Mouse (Mus musculus) kidney, embryonic 16.5 days (tissue): ENCODE measurements around the gene Ift22. TPM values are rescaled to one million over a fixed set of nuclear protein-coding genes. Genes with fewer than 3 reads are reported as not detected.

ENCODE experiments used
- ATAC-seq: fragments of 200-750 bp; cut with Nextera tagmentation; 2 replicates; pipeline ENCODE4 v1.8.0; 2017; ENCODE audit warnings: moderate TSS enrichment; ENCODE audit not compliant: low FRiP score, low TSS enrichment
- H3K27ac ChIP-seq: fragments of 300-500 bp; sonication (generic); 2 replicates; pipeline ENCODE4 v1.5.1; 2014; ENCODE audit warnings: low read length
- H3K27me3 ChIP-seq: fragments of 300-500 bp; sonication (generic); 2 replicates; pipeline ENCODE4 v1.6.1; 2014; ENCODE audit warnings: low read length, control low read depth, mixed read lengths; ENCODE audit not compliant: insufficient read depth
- H3K36me3 ChIP-seq: fragments of 300-500 bp; sonication (generic); 2 replicates; pipeline ENCODE4 v1.6.1; 2014; ENCODE audit warnings: low read length, control low read depth, mixed read lengths; ENCODE audit not compliant: insufficient read depth
- H3K4me1 ChIP-seq: fragments of 300-500 bp; sonication (generic); 2 replicates; pipeline ENCODE4 v1.6.1; 2014; ENCODE audit warnings: low read length, control low read depth, mixed read lengths; ENCODE audit not compliant: insufficient read depth
- H3K4me2 ChIP-seq: fragments of 300-500 bp; sonication (generic); replicated peaks from 2 replicates; pipeline ENCODE4 v1.6.1; 2014; ENCODE audit warnings: low read depth, low read length
- H3K4me3 ChIP-seq: fragments of 300-500 bp; sonication (generic); 2 replicates; pipeline ENCODE4 v1.5.1; 2014; ENCODE audit warnings: mild to moderate bottlenecking, low read length
- H3K9ac ChIP-seq: fragments of 300-500 bp; sonication (generic); replicated peaks from 2 replicates; pipeline ENCODE4 v1.6.1; 2014; ENCODE audit warnings: low read length
- H3K9me3 ChIP-seq: fragments of 300-500 bp; sonication (generic); 2 replicates; pipeline ENCODE4 v1.6.1; 2016; ENCODE audit warnings: low read length, control low read depth
- WGBS: fragments of 180-500 bp; shearing (Covaris S2); extraction: QIAGEN DNeasy Blood & Tissue Kit; methylation state at CpG from one replicate; pipeline ENCODE4 v1.1.7; 2014; 5-methylcytosine and 5-hydroxymethylcytosine counted together
- polyA plus RNA-seq: library from polyadenylated mRNA; unstranded; fragments of >200 nt; fragmentation: Nextera tagmentation; extraction: Ambion mirVana; gene quantifications from 2 replicates; pipeline ENCODE4 v1.2.1, GENCODE M21; 2015

Gene Ift22
- 87.8 and 88.1 TPM in 2 replicates for polyA plus RNA-seq

GRCm38 (mm10) chr5:136907991-136908857, at the start of gene Ift22:
Gene Ift22 (plus strand): TSS chr5:136908150.
- Histone ChIP-seq H3K27ac (peak within 1 kb of the TSS; percentile 24; the same call in 1 of the 2 replicates), H3K9me3 (peaks cover 4% of the 10 kb centered on the region; the same call in 1 of the 2 replicates), H3K27me3 (no peaks in the 10 kb centered on the region), H3K36me3 (peaks cover 11% of the 10 kb centered on the region), H3K4me1 (peaks cover 13% of the 10 kb centered on the region), H3K4me3 (peak within 1 kb of the TSS; percentile 90), H3K9ac (peak within 1 kb of the TSS; percentile 77), H3K4me2 (peak within 1 kb of the TSS; percentile 73)
- WGBS = 9% methylated on average over 32 of the region's 32 CpGs
- ATAC-seq = peak; percentile 97

DNA sequence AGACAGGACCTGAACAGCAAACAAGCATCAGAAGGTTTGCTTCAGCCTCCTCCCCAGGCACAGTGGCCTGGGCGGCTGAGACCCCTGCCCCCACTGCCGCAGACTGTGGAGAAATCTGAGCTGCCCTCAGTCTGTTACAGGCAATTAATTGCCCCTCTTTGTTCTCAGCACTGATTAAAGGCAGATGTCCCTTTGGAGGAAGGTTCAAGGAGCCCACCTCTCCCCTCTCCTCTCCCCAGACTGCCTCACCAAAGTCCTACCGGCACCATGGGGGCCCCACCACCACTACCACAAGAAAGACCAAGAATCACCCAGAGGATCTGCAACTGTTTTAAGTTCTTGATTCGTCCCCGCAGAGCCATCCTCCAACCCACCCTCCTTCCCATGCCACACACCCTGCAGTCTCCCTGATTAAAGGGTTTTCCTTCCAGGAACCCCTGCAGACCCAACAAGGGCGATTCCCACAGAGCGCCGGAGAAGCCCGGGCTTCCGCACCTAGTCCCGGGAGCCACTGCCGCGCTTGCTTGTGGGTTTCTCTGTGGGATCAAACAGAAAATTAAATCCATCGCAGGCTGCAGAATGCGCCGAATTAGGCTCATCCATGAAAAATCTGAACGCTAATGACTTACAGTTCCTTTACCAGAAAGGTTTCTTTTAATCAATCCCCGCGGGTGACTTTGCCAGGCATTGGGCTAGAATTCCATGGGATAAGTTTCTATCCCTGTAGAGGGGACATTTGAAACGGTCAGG, 46.6 kb upstream of the Ift22 start:
- peak; percentile 76 for ATAC-seq
- no peaks in the 10 kb centered on the region for H3K9me3 ChIP-seq
- H3K36me3 ChIP-seq = no peaks in the 10 kb centered on the region
- H3K27me3 ChIP-seq = no peaks in the 10 kb centered on the region
- peak overlapping the region; percentile 83 for H3K27ac ChIP-seq
- H3K4me1 ChIP-seq = peaks cover 44% of the 10 kb centered on the region
- H3K4me2 ChIP-seq = peak overlapping the region; percentile 48
- 7% methylated on average over 20 of the region's 20 CpGs for WGBS
- H3K9ac ChIP-seq = peak overlapping the region; percentile 61
- H3K4me3 ChIP-seq = peak overlapping the region; percentile 29

DNA sequence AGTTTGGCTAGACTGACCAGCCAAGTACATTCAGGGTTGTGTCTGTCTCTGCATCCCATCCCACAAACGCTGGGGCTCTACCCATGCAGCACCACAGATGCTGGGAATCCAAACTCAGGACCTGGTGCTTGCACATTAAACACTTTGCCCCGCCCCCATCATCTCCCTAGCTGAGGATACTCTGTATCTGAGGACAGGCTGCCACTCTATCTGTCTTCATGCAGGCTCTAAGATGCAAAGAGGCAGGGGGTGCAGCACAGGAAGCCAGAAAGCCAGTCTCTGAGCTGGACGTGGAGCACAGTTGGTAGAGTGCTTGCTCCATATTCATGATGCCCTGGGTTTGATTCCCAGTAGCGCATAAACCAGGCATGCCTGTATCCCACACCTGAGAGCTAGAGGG, 45.1 kb upstream of the Ift22 start:
- H3K4me1 ChIP-seq = peaks cover 44% of the 10 kb centered on the region
- H3K36me3 ChIP-seq = no peaks in the 10 kb centered on the region
- peak overlapping the region; percentile 98 for H3K27ac ChIP-seq
- no peaks in the 10 kb centered on the region for H3K9me3 ChIP-seq
- no peak overlapping the region for H3K4me3 ChIP-seq
- no peaks in the 10 kb centered on the region for H3K27me3 ChIP-seq
- WGBS = 34% methylated on average over 4 of the region's 4 CpGs
- H3K4me2 ChIP-seq = no peak overlapping the region
- H3K9ac ChIP-seq = peak overlapping the region; percentile 51; the same call in 1 of the 2 replicates
- ATAC-seq = no peak

GRCm38 (mm10) chr5:136863276-136863675, 44.7 kb upstream of the Ift22 start:
- WGBS = 29% methylated on average over 9 of the region's 9 CpGs
- Histone ChIP-seq H3K9ac (peak overlapping the region; percentile 51; the same call in 1 of the 2 replicates), H3K27ac (peak overlapping the region; percentile 98), H3K9me3 (no peaks in the 10 kb centered on the region), H3K4me1 (peaks cover 44% of the 10 kb centered on the region), H3K27me3 (no peaks in the 10 kb centered on the region), H3K4me2 (peak overlapping the region; percentile 31), H3K4me3 (no peak overlapping the region), H3K36me3 (no peaks in the 10 kb centered on the region)
- no peak for ATAC-seq

- peak overlapping the region; percentile 31 for H3K4me2 ChIP-seq
- H3K36me3 ChIP-seq = no peaks in the 10 kb centered on the region
- peak; percentile 89 for ATAC-seq
- no peaks in the 10 kb centered on the region for H3K27me3 ChIP-seq
- H3K9ac ChIP-seq = peak overlapping the region; percentile 51
- H3K4me1 ChIP-seq = peaks cover 48% of the 10 kb centered on the region
- no peaks in the 10 kb centered on the region for H3K9me3 ChIP-seq
- peak overlapping the region; percentile 98 for H3K27ac ChIP-seq
- 5% methylated on average over 14 of the region's 14 CpGs for WGBS
- H3K4me3 ChIP-seq = no peak overlapping the region
Observed at GRCm38 (mm10) chr5:136863961-136864674, 43.8 kb upstream of the Ift22 start.

- ATAC-seq = no peak
- Histone ChIP-seq H3K4me2 (no peak overlapping the region), H3K9me3 (no peaks in the 10 kb centered on the region), H3K27me3 (no peaks in the 10 kb centered on the region), H3K4me3 (no peak overlapping the region), H3K9ac (no peak overlapping the region), H3K27ac (no peak overlapping the region), H3K36me3 (no peaks in the 10 kb centered on the region), H3K4me1 (peaks cover 38% of the 10 kb centered on the region)
- WGBS = 78% methylated on average over 5 of the region's 5 CpGs
Observed at GRCm38 (mm10) chr5:136867706-136868105, 40.2 kb upstream of the Ift22 start.

- ATAC-seq = peak; percentile 83
- Histone ChIP-seq H3K27ac (peak overlapping the region; percentile 54), H3K9me3 (no peaks in the 10 kb centered on the region), H3K27me3 (no peaks in the 10 kb centered on the region), H3K9ac (no peak overlapping the region), H3K4me2 (peak overlapping the region; percentile 25; the same call in 1 of the 2 replicates), H3K36me3 (no peaks in the 10 kb centered on the region), H3K4me3 (no peak overlapping the region), H3K4me1 (peaks cover 20% of the 10 kb centered on the region)
- whole genome bisulfite sequencing = 39% methylated on average over 10 of the region's 10 CpGs
Observed at GRCm38 (mm10) chr5:136869451-136870114, 38.4 kb upstream of the Ift22 start.

GRCm38 (mm10) chr5:136872417-136872816, 35.5 kb upstream of the Ift22 start:
- 60% methylated on average over 8 of the region's 8 CpGs for WGBS
- Histone ChIP-seq H3K27ac (no peak overlapping the region), H3K4me1 (peaks cover 16% of the 10 kb centered on the region), H3K9ac (no peak overlapping the region), H3K36me3 (peaks cover 2% of the 10 kb centered on the region; the same call in 1 of the 2 replicates), H3K9me3 (no peaks in the 10 kb centered on the region), H3K4me3 (no peak overlapping the region), H3K27me3 (no peaks in the 10 kb centered on the region), H3K4me2 (no peak overlapping the region)
- no peak for ATAC-seq

DNA sequence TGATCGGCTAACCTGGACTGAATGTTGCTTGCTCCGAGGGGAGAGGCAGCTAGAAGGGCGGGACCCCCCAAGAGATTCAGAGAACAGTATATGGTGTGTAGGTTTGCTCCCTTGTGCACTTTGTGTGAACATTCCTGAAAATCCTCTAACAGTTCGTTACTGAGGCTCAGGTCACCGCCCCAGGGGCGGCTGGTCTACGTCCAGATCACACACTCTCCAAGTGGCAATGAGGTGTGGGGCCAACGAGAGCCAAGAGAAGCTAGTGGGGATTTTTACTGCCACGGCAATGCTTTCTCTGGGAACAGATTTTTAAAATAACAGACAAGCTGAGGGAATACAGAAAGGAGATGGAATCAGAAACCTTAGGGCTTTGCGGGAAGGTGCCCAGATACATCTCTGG, 33.7 kb upstream of the Ift22 start:
- WGBS = 54% methylated on average over 10 of the region's 10 CpGs
- no peak overlapping the region for H3K27ac ChIP-seq
- no peaks in the 10 kb centered on the region for H3K27me3 ChIP-seq
- H3K4me1 ChIP-seq = peaks cover 10% of the 10 kb centered on the region
- no peak overlapping the region for H3K9ac ChIP-seq
- H3K36me3 ChIP-seq = peaks cover 2% of the 10 kb centered on the region; the same call in 1 of the 2 replicates
- H3K9me3 ChIP-seq = no peaks in the 10 kb centered on the region
- no peak for ATAC-seq
- H3K4me3 ChIP-seq = no peak overlapping the region
- no peak overlapping the region for H3K4me2 ChIP-seq
